Mouse (Mus musculus) neural tube, embryonic 12.5 days (tissue): ENCODE data around the gene Ifi35. TPM values are rescaled to one million over a fixed set of nuclear protein-coding genes. Genes with fewer than 3 reads are reported as not detected.
"Not testable (repeated sequence)": the region's sequence is repeated elsewhere in the genome, so short reads cannot be mapped to it uniquely, and the experiment has no call there.

Experiments used
- ATAC-seq: fragments of 200-750 bp; cut with Nextera tagmentation; 2 replicates; pipeline ENCODE4 v1.8.0; 2017; ENCODE audit warnings: low read depth, mild to moderate bottlenecking, moderate TSS enrichment, moderate library complexity; ENCODE audit not compliant: low FRiP score
- H3K27ac ChIP-seq: fragments of 300-500 bp; sonication (generic); 2 replicates; pipeline ENCODE4 v1.5.1; 2016
- H3K27me3 ChIP-seq: fragments of 300-500 bp; sonication (generic); replicated peaks from 2 replicates; pipeline ENCODE4 v1.6.1; 2016; ENCODE audit warnings: mild to moderate bottlenecking
- H3K36me3 ChIP-seq: fragments of 300-500 bp; sonication (generic); 2 replicates; pipeline ENCODE4 v1.6.1; 2016; ENCODE audit warnings: mild to moderate bottlenecking
- H3K4me1 ChIP-seq: fragments of 300-500 bp; sonication (generic); 2 replicates; pipeline ENCODE4 v1.6.1; 2016
- H3K4me2 ChIP-seq: fragments of 300-500 bp; sonication (generic); replicated peaks from 2 replicates; pipeline ENCODE4 v1.6.1; 2016; ENCODE audit warnings: mild to moderate bottlenecking
- H3K4me3 ChIP-seq: fragments of 300-500 bp; sonication (generic); 2 replicates; pipeline ENCODE4 v1.5.1; 2016
- H3K9ac ChIP-seq: fragments of 300-500 bp; sonication (generic); 2 replicates; pipeline ENCODE4 v1.6.1; 2016; ENCODE audit warnings: mild to moderate bottlenecking
- H3K9me3 ChIP-seq: fragments of 300-500 bp; sonication (generic); 2 replicates; pipeline ENCODE4 v1.6.1; 2016; ENCODE audit warnings: mild to moderate bottlenecking
- whole genome bisulfite sequencing: fragments of 180-500 bp; shearing (Covaris S2); methylation state at CpG from one replicate; pipeline ENCODE4 v1.1.7; 2016; 5-methylcytosine and 5-hydroxymethylcytosine counted together
- polyA plus RNA-seq: library from polyadenylated mRNA; unstranded; fragments of >200 nt; fragmentation: Nextera tagmentation; extraction: Ambion mirVana; gene quantifications from 2 replicates; pipeline ENCODE4 v1.2.1, GENCODE M21; 2016

Ifi35 gene
- polyA plus RNA-seq, 1 experiment from 2014 or later = 4.3 TPM

GRCm38 (mm10) chr11:101433396-101433795, 14.8 kb upstream of the Ifi35 start:
- Histone ChIP-seq H3K27me3 (no peaks in the 10 kb centered on the region), H3K27ac (no peak overlapping the region), H3K9ac (no peak overlapping the region), H3K4me2 (no peak overlapping the region), H3K4me1 (no peaks in the 10 kb centered on the region), H3K36me3 (peaks cover 66% of the 10 kb centered on the region), H3K9me3 (no peaks in the 10 kb centered on the region), H3K4me3 (no peak overlapping the region)
- 93% methylated on average over 13 of the region's 13 CpGs for WGBS
- no peak for ATAC-seq

- WGBS = 87% methylated on average over 4 of the region's 4 CpGs
- Histone ChIP-seq H3K4me3 (no peak overlapping the region), H3K27me3 (no peaks in the 10 kb centered on the region), H3K36me3 (peaks cover 48% of the 10 kb centered on the region), H3K9me3 (no peaks in the 10 kb centered on the region), H3K27ac (no peak overlapping the region), H3K4me2 (no peak overlapping the region), H3K4me1 (no peaks in the 10 kb centered on the region), H3K9ac (no peak overlapping the region)
- ATAC-seq = no peak
Observed at GRCm38 (mm10) chr11:101435831-101436230, 12.4 kb upstream of the Ifi35 start.

GRCm38 (mm10) chr11:101436916-101437315, 11.3 kb upstream of the Ifi35 start:
- no peak for ATAC-seq
- Histone ChIP-seq H3K27me3 (no peaks in the 10 kb centered on the region), H3K4me2 (no peak overlapping the region), H3K4me1 (no peaks in the 10 kb centered on the region), H3K4me3 (no peak overlapping the region), H3K36me3 (peaks cover 37% of the 10 kb centered on the region), H3K9me3 (no peaks in the 10 kb centered on the region), H3K9ac (no peak overlapping the region), H3K27ac (no peak overlapping the region)
- WGBS = 43% methylated on average over 4 of the region's 4 CpGs

GRCm38 (mm10) chr11:101438006-101438405, 10.2 kb upstream of the Ifi35 start:
- ATAC-seq, H3K9ac ChIP-seq, H3K27ac ChIP-seq, H3K4me1 ChIP-seq, H3K9me3 ChIP-seq, H3K4me2 ChIP-seq, H3K27me3 ChIP-seq, H3K4me3 ChIP-seq: not testable (repeated sequence)
- WGBS = 52% methylated on average over 3 of the region's 3 CpGs
- H3K36me3 ChIP-seq = peaks cover 30% of the 10 kb centered on the region

GRCm38 (mm10) chr11:101441450-101442126, 6.6 kb upstream of the Ifi35 start:
- Histone ChIP-seq H3K4me1 (peaks cover 17% of the 10 kb centered on the region), H3K4me3 (peak overlapping the region; percentile 20; the same call in 1 of the 2 replicates), H3K4me2 (peak overlapping the region; percentile 50), H3K36me3 (peaks cover 26% of the 10 kb centered on the region), H3K9ac (0 out of 2 replicates have a peak overlapping the region, but pooled peaks have one; percentile 26)
- 38% methylated on average over 15 of the region's 15 CpGs for WGBS
- not testable (repeated sequence) for ATAC-seq, H3K27ac ChIP-seq, H3K27me3 ChIP-seq, H3K9me3 ChIP-seq

GRCm38 (mm10) chr11:101442127-101442693, 6.0 kb upstream of the Ifi35 start, which contains the start of gene Rpl27:
Gene Rpl27, plus strand, starts transcription at chr11:101442298.
- WGBS = under 1% methylated on average over 42 of the region's 42 CpGs
- Histone ChIP-seq H3K9ac (peak within 1 kb of the TSS; percentile 89), H3K36me3 (peaks cover 26% of the 10 kb centered on the region), H3K27me3 (no peaks in the 10 kb centered on the region), H3K4me2 (peak within 1 kb of the TSS; percentile 87), H3K4me1 (peaks cover 17% of the 10 kb centered on the region), H3K27ac (peak within 1 kb of the TSS; percentile 89), H3K4me3 (peak within 1 kb of the TSS; percentile 79), H3K9me3 (no peaks in the 10 kb centered on the region)
- ATAC-seq = peak; percentile 100

GRCm38 (mm10) chr11:101442760-101443159, 5.4 kb upstream of the Ifi35 start:
- Histone ChIP-seq H3K4me2 (peak overlapping the region; percentile 87), H3K4me1 (peaks cover 17% of the 10 kb centered on the region), H3K4me3 (peak overlapping the region; percentile 79), H3K27ac (peak overlapping the region; percentile 89), H3K27me3 (no peaks in the 10 kb centered on the region), H3K9me3 (no peaks in the 10 kb centered on the region), H3K36me3 (peaks cover 26% of the 10 kb centered on the region), H3K9ac (peak overlapping the region; percentile 89)
- no peak for ATAC-seq
- 2% methylated on average over 14 of the region's 14 CpGs for WGBS

GRCm38 (mm10) chr11:101446319-101446718, 1.9 kb upstream of the Ifi35 start:
- H3K27ac ChIP-seq = no peak overlapping the region
- peaks cover 26% of the 10 kb centered on the region for H3K36me3 ChIP-seq
- no peaks in the 10 kb centered on the region for H3K9me3 ChIP-seq
- peaks cover 17% of the 10 kb centered on the region for H3K4me1 ChIP-seq
- no peak for ATAC-seq
- 88% methylated on average over 1 of the region's 1 CpGs for WGBS
- no peaks in the 10 kb centered on the region for H3K27me3 ChIP-seq
- no peak overlapping the region for H3K9ac ChIP-seq
- H3K4me2 ChIP-seq = no peak overlapping the region
- H3K4me3 ChIP-seq = no peak overlapping the region

- ATAC-seq, H3K9ac ChIP-seq, H3K4me3 ChIP-seq, H3K27me3 ChIP-seq, H3K4me2 ChIP-seq, H3K27ac ChIP-seq, H3K9me3 ChIP-seq: not testable (repeated sequence)
- 90% methylated on average over 8 of the region's 8 CpGs for WGBS
- Histone ChIP-seq H3K4me1 (peaks cover 17% of the 10 kb centered on the region), H3K36me3 (peaks cover 26% of the 10 kb centered on the region)
Observed at GRCm38 (mm10) chr11:101446860-101447259, 1.3 kb upstream of the Ifi35 start.

- H3K27ac ChIP-seq = no peak overlapping the region
- ATAC-seq = no peak
- H3K9ac ChIP-seq = no peak overlapping the region
- no peaks in the 10 kb centered on the region for H3K9me3 ChIP-seq
- 94% methylated on average over 5 of the region's 5 CpGs for WGBS
- peaks cover 26% of the 10 kb centered on the region for H3K36me3 ChIP-seq
- no peak overlapping the region for H3K4me3 ChIP-seq
- no peaks in the 10 kb centered on the region for H3K27me3 ChIP-seq
- no peak overlapping the region for H3K4me2 ChIP-seq
- peaks cover 17% of the 10 kb centered on the region for H3K4me1 ChIP-seq
Observed at GRCm38 (mm10) chr11:101447786-101448185, 421 bp upstream of the Ifi35 start.

GRCm38 (mm10) chr11:101448899-101449298, 692 bp downstream of the Ifi35 start:
- no peak for ATAC-seq
- no peaks in the 10 kb centered on the region for H3K9me3 ChIP-seq
- H3K36me3 ChIP-seq = peaks cover 21% of the 10 kb centered on the region
- H3K9ac ChIP-seq = no peak overlapping the region
- H3K4me1 ChIP-seq = peaks cover 8% of the 10 kb centered on the region
- no peaks in the 10 kb centered on the region for H3K27me3 ChIP-seq
- 80% methylated on average over 4 of the region's 4 CpGs for WGBS
- H3K4me3 ChIP-seq = no peak overlapping the region
- H3K27ac ChIP-seq = no peak overlapping the region
- H3K4me2 ChIP-seq = 0 out of 2 replicates have a peak overlapping the region, but pooled peaks have one; percentile 9

GRCm38 (mm10) chr11:101449596-101449995, 1.4 kb downstream of the Ifi35 start:
- not testable (repeated sequence) for ATAC-seq, H3K27me3 ChIP-seq, H3K27ac ChIP-seq, H3K9ac ChIP-seq, H3K9me3 ChIP-seq, H3K4me2 ChIP-seq, H3K4me1 ChIP-seq, H3K4me3 ChIP-seq
- 93% methylated on average over 4 of the region's 4 CpGs for WGBS
- peaks cover 14% of the 10 kb centered on the region for H3K36me3 ChIP-seq
